Mouse (Mus musculus): Measurements from ENCODE around the gene Nacad.

Nacad gene

DNA sequence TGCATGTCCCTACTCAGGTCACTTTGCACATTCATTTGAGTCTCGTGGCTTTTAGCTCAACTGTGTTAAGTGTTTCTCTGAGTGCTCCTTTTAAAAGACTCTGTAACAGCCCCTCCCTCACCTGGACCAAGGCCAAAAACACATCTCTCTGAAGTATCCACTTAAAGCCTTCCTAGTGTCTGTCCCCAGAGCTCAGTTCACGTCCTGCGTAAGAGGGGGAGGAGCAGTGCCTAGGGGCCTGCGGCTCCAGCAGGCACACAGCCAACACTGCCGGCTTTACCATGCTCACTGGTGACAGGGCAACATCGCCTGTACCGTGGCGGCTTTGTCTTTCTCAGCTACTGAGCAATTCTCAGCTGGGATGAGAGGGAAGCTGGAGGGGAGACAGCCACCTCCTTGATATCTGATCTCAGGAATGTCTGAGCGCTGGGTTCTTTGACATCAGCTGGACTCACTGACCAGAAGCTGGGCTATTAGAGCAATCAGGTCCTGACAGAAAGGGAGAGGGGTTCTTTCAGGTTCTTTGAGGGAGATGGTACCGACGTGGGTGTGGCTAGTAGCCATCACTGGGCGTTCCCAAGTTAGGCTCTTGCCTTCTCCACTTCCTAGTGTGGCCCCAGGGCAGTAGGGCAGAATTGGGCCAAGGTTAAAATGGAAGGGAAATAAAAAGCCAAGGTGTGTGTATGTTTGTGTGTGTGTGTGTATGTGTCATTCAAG, 1.8 kb downstream of the Nacad start:
- DNase-seq (ENCODE audit: low spot score) = peak; percentile 52

DNA sequence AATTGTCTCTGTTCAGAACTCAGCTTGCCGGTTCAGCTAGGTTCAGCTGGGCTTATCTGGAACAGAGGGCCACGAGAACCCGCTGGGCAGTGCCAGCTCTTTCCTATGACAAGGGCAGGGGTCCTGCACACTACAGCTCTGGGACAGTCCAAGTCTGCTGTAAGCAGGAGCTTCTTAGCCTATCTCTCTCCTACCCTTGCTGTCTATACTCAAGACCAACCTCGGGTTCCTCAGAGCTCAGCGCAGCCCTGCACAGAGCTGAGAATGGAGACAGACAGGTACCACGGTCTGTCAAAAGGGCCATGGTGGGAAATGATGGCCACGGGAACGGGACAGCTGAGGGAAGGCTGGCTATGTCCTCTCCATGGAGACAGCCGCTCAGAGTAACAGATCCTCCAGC, 2.6 kb downstream of the Nacad start:
- DNase-seq (ENCODE audit: low spot score) = no peak

DNA sequence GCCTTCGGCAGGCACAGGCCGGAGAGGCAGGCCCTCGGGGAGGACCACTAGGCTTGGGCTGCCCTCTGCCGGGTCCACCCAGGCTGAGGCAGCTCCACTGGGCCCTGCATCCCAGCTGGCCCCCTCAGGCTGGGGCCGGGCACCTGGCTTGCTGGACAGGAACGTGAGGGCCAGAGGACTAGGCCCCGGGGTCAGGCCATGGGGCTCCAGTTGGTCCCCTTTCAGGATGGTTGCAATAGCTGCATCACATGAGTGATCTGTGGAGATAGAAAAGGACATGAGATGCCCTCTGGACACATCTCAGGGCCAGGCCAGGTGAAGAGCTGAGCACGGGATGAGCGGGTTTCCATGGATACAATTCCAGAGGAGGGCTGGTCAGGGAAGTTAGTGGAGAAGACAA, 3.2 kb downstream of the Nacad start:
- DNase-seq (ENCODE audit: low spot score) = peak; percentile 44

DNA sequence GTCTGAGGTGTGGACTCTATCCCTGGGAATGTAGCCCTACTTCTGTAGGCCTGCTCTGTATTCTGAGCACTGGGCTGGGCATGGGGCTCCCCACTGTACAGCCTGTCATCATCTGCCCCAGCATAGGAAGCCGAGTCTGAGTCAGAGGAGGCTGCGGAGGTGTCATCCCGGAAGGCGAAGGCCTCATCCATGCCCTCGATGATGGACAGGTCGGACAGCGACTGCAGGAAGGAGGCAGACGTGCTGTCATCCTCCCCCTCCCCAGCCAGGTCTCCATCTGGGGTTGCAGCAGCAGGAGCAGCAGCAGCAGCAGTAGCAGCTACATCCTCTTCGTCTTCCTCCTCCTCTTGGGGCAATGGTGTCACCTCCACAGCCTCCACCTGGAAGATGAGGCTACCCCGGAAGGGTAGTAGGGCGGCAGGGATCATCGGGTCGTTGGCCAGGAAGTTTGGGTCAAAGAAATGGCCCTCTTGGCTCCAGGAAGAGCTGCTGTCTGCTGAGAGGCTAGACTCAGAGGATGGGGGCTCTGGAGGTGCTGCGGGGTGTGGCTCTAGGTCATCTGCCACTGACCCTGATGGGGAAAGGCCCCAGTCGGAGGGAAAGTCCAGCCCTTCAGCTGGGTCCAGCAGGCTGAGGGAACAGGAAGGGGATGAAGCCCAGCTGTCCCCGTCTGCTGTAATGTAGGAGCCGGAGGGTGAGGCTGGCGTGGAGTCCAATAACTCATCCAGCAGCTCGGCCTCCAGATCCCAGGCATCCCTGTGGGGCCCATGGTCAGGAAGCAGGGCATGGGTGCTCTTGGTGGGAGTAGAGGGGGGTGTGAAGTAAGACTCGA, 4.0 kb downstream of the Nacad start:
- DNase-seq (ENCODE audit: low spot score) = peak; percentile 44

DNA sequence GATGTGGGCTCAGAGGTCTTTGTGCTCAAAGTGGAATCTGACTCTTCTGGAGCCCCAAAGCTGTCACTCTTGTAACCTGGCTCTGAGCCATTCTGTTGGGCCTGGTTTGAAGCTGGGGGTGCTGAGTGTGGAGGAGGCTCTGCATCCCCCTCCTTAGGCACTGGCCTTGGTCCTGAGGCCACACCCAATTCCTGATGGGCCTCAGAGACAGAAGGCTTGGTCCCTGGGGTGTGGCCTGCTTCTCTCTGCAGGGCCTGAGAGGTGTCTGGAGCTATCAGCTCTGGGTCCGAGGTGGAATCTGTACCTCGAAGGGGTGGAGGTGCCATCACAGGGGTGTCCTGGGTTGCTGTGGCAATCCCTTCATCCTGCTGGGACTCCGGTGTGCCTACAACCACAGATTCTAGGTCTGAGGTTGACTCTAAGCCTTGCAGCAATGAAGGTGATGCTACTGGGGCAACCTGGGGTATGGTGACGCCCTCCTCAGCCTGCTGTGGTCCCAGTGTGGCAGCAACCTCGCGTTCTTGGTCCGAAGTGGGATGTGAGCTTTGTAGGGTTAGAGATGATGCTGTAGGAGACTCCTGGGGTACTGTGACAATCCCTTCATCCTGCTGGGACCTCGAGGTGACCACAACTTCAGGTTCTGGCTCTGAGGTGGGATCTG, 5.4 kb downstream of the Nacad start:
- DNase-seq (ENCODE audit: low spot score) = no peak

DNA sequence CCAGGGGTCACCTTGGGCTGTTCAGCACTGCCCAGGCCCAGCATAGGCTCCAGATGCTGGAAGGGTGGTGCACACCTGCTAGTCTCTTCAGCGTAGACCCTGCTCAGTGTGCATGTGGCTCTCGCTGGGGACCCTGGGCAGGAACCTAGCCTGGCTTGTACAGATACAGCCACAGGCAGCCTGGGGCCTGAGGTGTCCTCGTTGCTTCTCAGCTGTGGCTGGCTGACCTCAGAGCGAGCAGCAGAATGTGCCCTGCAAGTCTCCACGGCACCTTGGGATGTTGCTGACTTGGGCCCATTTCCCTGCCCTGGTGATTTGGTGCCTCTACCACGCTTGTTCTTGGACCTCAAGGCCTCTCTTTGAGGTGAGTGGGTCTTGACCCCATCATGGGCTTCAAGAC, 6.0 kb downstream of the Nacad start:
- DNase-seq (ENCODE audit: low spot score) = peak; percentile 44

DNA sequence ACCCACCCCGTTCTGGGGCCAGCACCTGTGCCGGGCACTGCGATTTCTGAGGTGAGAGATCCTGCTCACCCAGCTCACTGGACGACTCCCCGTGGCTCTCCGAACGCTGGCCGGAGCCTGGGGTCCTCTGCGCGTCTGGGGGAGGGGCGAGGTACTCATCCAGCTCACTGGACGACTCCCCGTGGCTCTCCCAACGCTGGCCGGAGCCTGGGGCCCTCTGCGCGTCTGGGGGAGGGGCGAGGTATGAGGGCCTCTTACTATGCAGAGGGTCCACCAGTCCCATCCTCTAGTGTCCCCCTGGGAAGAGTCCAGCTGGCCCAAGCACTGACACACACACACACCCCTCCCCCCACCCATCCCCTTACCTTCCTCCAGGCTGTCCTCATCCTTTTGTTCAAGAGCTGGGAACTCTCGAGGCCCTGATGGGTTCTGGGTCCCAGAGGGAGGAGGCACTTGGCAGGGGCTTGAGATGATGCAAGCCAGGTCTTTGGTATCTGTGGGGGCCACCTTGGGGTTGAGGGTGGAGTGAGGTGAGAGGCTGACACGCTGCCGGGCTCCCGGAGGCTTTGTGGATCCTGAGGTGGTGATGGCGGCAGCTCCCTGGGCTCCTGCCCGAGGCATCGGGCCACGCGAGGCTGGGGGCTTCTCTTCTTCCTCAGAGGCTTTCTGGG, 6.7 kb downstream of the Nacad start:
- no peak for DNase-seq (ENCODE audit: low spot score)

DNA sequence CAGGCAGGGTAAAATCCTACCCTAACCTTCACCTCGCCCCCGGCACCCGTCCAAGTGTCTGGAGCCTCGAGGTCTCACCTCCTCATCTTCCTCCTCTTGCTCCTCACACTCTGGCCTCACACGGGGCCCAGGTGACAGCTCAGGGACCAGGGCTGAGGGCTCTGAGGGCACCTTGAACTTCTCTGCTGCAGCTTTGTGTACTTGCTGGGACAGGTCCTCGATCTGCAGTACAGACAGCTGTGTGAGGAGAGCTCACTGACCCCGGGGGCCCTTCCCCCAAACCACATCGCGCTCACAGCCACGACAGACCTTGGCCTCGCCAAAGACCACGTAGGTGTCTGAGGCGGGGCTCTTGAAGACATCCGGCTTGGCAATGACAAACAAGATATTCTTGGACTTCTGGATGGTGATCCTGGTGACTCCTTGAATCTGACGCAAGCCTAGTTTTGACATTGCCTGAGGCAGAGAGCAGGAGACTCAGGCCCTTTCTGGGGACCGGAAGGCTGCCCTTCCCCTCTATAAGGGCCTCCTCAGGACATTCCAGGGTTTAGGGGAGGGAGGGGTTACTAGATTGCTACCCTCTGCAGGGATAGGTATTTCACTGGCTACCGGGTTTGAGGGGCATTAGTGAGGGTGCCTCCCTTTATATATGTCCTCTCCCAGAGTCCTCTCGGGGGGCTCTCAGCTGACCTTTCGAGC, 7.5 kb downstream of the Nacad start:
- no peak for DNase-seq (ENCODE audit: low spot score)

DNA sequence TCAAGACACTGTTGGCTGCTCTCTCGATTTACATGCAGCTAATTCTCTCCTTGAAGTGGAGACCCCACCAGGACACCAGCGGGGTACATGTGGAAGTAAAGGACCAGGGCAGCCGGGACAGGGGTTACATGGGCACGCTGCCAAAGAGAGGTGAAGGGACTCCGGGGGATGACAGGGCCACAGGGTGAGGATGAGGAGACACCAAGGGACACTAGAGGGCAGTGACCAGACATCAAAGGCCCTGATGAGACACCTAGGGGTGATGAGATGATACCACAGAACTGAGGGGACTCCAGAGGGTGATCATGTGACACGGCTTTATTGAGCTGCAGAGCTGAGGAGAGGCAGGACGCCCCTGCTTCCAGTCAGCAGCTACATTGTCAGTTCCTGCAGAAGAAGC, 8.3 kb downstream of the Nacad start:
- no peak for DNase-seq (ENCODE audit: low spot score)

DNA sequence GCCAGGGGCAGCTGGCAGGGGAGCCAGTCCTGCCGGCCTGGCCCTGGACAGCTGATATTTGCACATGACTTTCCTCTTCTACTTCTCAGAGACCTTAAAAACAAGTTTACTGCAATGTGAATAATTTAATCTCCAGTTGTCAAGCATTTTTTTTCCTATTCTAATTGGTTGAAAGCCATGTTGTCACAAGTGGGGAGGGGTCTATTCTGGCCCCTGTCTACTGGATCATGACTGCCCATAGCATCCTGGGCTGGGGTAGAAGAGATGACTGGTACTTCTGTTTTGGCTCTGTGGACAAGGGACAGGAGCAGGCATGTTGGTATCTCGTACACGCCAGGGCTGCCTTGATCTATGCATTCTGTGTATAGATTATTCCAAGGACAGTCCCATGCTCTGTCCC, 9.2 kb downstream of the Nacad start:
- DNase-seq (ENCODE audit: low spot score) = no peak

DNA sequence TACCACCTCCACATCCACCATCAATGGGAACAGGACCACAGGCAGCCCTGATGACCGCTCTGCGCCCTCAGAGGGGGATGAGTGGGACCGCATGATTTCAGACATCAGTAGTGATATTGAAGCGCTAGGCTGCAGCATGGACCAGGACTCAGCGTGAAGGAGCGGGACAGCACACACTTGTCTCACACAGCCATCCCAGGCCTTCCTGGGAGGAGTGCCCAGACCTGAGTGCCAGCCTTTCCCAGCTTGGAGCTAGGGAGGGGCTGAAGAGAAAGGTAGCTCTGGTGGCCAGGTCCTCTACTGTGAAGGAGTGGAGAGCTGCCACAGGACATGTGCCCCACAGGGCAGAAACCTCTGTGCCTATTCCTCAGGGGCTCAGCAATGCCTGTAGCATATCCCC, 9.6 kb downstream of the Nacad start:
- no peak for DNase-seq (ENCODE audit: low spot score)

DNA sequence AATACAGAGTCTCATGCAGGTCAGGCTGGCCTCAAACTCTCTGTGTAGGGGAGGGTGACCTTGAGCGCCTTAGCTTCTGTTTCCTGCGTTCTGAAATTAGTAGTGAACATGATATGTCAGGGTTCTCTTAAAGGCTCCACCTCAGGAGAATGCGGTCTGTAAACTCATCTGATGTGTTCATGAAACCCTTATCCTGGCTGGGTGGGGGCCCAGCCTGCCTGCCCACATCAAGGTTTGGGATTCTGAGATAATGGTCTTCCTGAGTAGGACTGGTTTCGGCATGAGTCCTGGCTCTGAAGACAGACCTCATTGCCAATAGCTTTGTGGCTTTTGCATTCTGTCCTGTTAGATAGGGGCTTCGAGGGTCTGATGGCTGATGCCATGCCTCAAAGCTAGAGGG, 10.5 kb downstream of the Nacad start:
- no peak for DNase-seq (ENCODE audit: low spot score)

DNA sequence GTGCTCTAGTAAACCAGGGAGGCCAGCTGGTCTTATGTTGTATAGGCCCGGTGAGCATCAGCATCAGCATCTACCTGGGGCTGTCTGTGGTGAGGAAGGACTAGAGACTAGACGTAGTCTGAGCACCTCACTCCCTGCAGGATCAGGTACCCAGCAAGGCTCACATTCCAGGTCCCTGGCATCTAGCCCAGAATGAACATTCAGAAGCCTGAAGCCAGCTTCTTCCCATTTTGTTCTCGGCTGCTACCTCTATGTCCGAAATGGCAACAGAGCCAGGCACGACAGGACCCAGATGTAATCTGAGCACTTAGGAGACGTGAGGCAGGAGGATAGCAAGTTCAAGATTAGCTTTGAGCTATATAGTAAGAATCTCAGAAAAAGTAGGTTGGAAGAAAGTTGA, 11.0 kb downstream of the Nacad start:
- no peak for DNase-seq (ENCODE audit: low spot score)

DNA sequence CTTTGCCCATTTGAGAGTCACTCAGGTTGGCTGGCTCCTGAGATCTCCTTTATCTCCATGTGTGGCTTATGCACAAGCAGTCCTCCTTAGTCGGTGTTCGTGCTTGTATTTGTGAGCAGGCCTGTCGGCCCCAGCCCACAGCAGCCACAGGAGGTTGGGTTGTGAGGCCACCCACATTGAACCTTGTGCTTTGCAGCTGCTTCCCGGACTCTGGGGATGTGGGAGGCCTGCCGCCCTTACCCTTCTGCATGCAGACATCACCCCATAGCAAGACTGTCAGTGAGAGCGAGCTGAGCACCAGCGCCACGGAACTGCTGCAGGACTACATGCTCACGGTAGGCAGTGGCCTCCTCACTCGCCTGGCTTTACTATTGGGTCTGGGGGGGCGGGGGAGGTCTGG, 12.4 kb downstream of the Nacad start:
- no peak for DNase-seq (ENCODE audit: low spot score)

DNA sequence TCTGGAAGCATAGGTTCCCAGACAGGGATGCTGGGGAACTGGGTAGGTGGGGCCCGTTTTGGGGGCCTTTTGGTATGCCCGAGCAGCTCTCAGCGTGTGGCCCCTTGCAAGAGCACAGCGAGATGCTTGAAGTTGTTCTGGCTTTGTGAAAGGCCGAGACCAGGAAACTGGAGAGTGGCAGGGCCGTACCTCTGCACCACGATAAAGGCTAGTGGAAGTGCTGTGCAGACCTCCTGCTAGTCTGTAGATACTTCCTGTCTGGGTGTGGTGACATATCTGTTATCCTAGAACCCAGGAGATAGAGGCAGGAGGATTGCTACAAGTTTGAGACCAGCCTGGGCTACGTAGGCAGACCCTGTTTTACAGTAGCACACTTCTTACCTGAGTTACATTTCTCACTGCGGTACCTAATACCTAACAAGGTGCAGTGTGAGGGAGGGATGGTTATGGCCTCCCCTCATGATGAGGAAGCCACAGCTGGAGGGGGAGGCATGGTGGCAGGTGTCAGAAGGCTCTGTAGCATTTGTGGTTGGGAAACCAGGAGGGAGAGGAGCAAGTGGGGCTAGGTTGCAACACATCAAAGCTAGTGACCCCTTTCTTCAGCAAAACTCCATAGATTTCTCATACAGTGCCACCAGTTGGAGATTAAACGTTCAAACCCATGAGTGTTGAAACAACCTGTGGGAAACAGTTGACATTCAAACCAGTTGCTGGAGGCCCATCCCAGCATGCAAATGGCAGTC, 14.7 kb downstream of the Nacad start:
- no peak for DNase-seq (ENCODE audit: low spot score)

DNA sequence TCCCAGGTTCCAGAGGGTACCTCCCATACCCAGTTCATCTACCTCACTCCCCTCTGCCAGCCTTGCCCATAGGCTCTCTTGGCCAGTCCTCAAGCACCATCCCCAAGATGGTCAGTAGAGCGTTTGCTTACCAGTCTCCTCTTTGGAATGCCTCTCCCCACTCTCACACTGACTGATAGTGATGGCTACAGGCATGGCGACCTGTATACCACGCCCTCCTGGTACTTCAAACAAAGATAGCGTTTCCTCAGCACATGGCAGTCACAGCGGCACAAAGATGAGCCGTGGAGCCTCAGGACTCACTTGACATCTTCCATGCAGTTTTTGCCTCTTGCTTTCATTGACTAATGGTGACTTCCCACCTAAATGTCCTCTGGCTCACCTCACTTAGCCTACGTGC, 16.0 kb downstream of the Nacad start:
- no peak for DNase-seq (ENCODE audit: low spot score)

DNA sequence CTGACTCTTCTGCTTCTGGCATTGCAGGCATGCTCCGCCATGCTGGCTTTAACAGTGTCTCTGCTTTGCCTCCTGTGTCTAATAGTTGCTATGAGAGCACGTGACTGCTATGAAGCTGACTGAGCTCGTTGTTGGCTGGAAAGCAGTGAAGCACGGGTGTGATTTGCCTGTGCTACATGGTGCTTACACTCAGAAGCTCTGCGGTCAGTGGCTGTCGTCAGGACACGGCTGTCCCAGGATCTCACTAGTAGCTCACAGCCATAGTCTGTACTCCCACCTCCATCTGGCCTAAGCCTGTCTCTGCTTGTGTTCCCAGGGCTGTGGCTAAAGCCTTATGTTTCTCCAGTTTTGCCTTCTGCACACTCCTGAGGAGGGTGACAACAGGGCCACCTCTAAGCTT, 17.6 kb downstream of the Nacad start:
- DNase-seq (ENCODE audit: low spot score) = no peak

DNA sequence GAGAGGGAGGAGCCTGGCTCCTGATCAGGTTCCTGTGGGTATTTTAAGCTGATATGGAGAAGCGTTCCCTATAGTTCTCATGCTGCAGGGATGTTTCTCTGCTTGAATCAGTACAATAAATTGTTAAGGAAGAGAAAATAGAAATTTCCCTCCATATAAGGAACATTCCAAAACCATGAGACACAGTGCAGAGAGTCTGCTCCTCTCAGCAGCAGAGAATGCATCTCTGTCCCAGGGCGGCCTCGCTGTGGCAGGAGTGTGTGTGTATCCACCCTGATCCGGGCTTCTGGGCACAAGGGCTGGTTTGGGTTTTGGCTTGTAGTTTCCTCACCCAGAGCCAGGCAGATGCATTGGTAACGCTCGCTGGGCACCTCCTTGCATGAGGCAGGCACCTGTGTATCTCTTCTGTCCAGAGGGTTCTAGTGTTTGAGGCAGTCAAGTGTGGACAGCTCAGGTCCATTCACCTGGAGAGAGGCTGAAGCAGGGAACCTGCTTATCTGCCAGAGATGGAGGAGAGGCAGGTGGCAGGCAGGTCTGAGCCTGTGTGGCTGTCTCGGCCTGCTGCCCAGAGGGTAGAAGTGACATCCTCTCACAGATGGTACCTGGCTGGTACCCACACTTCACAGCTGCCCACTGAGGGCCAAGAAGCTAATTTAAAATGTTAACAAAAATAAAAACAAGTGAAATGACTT, 18.5 kb downstream of the Nacad start:
- DNase-seq (ENCODE audit: low spot score) = no peak

DNA sequence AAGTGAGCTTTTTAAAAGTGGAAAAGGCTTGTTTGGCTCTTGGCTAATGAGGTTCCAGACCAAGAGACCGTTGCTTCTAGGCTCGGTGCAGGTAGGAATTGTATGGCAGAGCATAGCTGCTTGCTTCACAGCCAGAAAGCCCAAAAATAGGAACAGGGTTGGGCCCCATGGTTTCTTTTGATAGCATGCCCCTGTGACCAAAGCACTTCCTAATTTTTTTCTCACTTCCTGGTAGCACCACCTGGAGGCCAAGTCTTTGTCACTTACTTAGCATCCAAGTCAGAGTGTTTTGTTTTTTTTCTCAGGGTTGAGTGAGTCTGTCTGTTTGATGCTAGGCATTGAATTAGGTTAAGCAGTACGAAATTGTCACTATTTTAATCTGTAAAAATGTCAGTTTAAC, 19.2 kb downstream of the Nacad start:
- DNase-seq (ENCODE audit: low spot score) = no peak

DNA sequence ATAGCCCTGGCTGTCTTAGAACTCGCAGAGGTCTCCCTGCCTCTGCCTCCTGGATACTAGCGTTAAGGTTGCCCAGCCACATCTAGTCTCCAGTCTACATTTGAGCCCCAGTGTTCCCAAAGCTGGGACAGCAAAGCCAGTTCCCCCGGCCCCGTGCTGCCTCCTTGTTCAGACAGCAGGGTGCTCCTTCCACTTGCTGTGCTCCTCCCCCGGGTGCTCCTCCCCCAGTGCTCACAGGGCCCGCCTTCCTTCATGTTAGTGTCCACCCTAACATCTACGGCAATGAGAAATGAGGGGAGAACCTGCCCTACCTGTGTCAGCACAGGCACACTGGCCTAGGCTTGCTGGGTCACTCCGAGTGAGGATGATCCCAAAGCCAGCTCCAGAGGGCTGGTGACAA, 20.1 kb downstream of the Nacad start:
- no peak for DNase-seq (ENCODE audit: low spot score)

DNA sequence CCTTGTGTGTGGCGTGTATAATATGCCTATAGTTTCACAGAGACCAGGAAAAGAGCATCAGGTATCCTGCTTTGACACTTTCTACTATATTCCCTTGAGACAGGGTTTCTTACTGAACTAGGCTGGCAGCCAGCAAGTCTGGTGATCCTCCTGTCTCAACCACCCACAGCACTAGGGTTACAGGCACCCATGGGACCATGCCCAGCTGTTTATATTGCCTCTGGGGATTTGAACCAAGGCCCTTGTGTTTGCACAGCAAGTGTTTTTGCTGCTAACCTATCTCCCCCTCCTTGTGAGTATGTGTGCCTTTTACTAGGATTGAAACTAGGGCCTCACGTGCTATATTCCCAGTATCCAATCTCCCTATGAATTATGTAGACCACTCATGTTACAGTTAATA, 24.3 kb downstream of the Nacad start:
- DNase-seq (ENCODE audit: low spot score) = no peak
